8 mouse cellular contexts compared by ENCODE assay signal in the genomic region with DNA sequence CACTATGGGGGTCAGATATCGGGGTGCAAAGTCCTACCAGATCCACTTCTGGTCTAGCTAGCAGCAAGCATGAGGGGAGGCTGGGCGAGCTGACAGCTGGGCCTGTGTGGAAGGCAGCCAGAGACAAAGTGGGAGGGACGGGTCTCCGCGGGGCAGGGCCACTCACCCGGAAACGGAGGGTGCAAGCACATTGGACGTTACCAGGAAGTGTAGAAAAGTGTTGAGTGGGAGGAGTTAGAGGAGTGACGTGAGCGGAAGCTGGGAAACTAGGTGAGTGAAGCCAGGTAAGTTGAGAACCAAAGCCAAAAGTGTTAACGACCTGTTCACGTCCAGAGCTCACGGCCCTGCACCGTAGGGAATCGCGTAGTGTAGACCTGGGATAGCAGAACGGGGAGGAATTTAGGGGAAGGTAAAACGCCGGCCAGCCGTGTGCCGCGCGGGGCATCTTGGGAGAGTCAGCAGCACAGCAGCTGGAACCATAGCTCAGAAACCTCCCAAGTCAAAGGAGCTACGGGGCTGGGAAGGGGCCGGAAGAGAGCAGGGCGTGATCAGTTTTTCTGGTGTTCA. TPM values are rescaled to one million over a fixed set of nuclear protein-coding genes. Genes with fewer than 3 reads are reported as not detected.
DNase-seq lines count a peak whose midpoint lies in the region; ATAC-seq lines count a peak whose summit lies in the region.

A gene (plus strand): TSS at position 237 of the 567 bp plus-strand sequence.

- peak; percentile 96 for DNase-seq in adipocyte (ENCODE audit: low spot score)
- peak; percentile 96 for DNase-seq in embryo, embryonic 10 days (ENCODE audit: low spot score)
- DNase-seq in gastrocnemius, postnatal 10 days: peak; percentile 90
- peak; percentile 99 for DNase-seq in induced T-regulatory cell, adult 2 months (ENCODE audit: low read depth)
- DNase-seq in left cerebral cortex, adult 9 months (ENCODE audit: low spot score in 2 of 2): peak; percentile 76 to 88
- peak; percentile 71 for DNase-seq in right cerebral cortex, postnatal 14 days
- DNase-seq in urinary bladder, postnatal 36 days (ENCODE audit: low spot score in 2 of 2): peak; percentile 94 to 95

- ATAC-seq in megakaryocyte progenitor cell, adult 5-6 weeks (replicated peaks; ENCODE audit: poor library complexity): peak; percentile 97

RNA-seq across cellular contexts. Expression of the gene that starts here (rescaled TPM):
- total RNA-seq in gastrocnemius, postnatal 10 days (2021): 1 to 10 TPM; 4.0 to 4.5 TPM
- 16.9 and 22.8 TPM in 2 replicates for total RNA-seq in megakaryocyte progenitor cell, adult 5-6 weeks (2015)
- total RNA-seq in megakaryocyte progenitor cell, adult 5-6 weeks (2017): 10.9 and 13.2 TPM in 2 replicates

Comparison
In these comparisons a context has a peak if more than half of its experiments do, and no peak if none do; other contexts are left out.
1. Peak in every context shown above with its lines: DNase-seq and ATAC-seq.